Mouse (Mus musculus) kidney, postnatal 25 days (tissue): ENCODE measurements around the gene Olfr229.
"Not testable (repeated sequence)": the region's sequence is repeated elsewhere in the genome, so short reads cannot be mapped to it uniquely, and the experiment has no call there.

Source experiments
- DNase-seq, 2 experiments: peaks; one replicate each; pipeline ENCODE4 v3.0.0; 2021; ENCODE audit warnings: mixed read lengths in 2 of 2

The Olfr229 gene

GRCm38 (mm10) chr9:39907036-39907435, at the start of gene Olfr229:
Olfr229 (plus strand) TSS chr9:39907336.
- DNase-seq: no peak

GRCm38 (mm10) chr9:39866122-39866521, 41.0 kb upstream of the Olfr229 start, which contains the start of gene Olfr972:
Olfr972 (plus strand) TSS chr9:39866422.
- no peak for DNase-seq

GRCm38 (mm10) chr9:39871986-39872385, 35.1 kb upstream of the Olfr229 start:
- DNase-seq: not testable (repeated sequence)

GRCm38 (mm10) chr9:39877541-39878396, 29.4 kb upstream of the Olfr229 start:
- DNase-seq: not testable (repeated sequence)

GRCm38 (mm10) chr9:39905106-39905505, 2.0 kb upstream of the Olfr229 start:
- DNase-seq: no peak

- DNase-seq: no peak
Observed at GRCm38 (mm10) chr9:39909939-39910338, 2.8 kb downstream of the Olfr229 start.

GRCm38 (mm10) chr9:39927975-39928836, 21.1 kb downstream of the Olfr229 start:
- not testable (repeated sequence) for DNase-seq

- not testable (repeated sequence) for DNase-seq
Observed at GRCm38 (mm10) chr9:39928837-39929236, 21.7 kb downstream of the Olfr229 start.

- no peak for DNase-seq
Observed at GRCm38 (mm10) chr9:39937201-39937600, 30.1 kb downstream of the Olfr229 start, which contains the start of gene Olfr974. Olfr974 (plus strand) TSS chr9:39937501.

- no peak for DNase-seq
Observed at GRCm38 (mm10) chr9:39951946-39952345, 44.8 kb downstream of the Olfr229 start, which contains the start of gene Olfr975. Olfr975 (minus strand) TSS chr9:39952046.

GRCm38 (mm10) chr9:39961033-39961432, 53.9 kb downstream of the Olfr229 start, which contains the start of gene Olfr976:
Olfr976 (minus strand) TSS chr9:39961133.
- not testable (repeated sequence) for DNase-seq
